Mouse (Mus musculus): ENCODE data around the gene Usp20. TPM values are rescaled to one million over a fixed set of nuclear protein-coding genes. Genes with fewer than 3 reads are reported as not detected.

Gene Usp20
- polyA plus RNA-seq (2012; rRNA removed): 3.4 and 3.8 TPM in 2 replicates

DNA sequence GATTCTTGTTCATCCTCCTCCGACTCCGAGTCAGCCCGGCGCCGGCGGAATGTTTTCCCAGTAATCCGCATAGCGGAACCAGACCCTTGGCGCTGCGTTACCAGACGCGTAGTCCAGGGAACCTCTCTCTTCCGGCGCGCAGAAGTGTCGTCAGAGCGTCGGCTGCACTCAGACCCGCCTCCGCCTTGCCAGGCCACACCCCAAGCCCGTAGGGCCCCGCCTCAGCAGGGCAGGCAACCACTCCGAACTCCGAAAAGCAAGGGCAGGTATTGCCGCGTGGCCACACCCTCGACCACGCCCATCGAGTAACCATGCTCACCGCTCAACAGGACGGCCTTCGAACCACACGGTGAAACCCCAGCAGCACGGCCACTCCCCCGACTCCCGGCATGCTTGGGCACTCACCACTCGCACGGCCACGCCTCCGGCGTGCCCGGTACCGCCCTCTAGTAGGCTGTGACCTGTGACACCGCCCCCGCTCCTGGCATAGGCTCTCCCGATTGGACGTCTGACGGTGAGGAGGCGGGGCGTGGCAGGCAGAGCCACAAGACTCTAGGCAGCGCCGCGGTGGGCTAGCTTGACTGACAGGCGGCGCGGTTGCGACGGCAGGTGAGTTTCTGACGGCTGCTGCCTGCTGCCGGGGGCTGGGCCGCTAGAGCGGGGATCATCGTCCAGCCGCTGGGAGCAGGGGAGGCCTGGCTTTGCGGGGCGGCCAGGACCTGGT, at the start of gene Usp20, which contains the start of gene BC005624:
TSS of gene Usp20 (plus strand) at position 490 of the 724 bp plus-strand sequence.
TSS of gene BC005624 (minus strand) at position 412 of the 724 bp plus-strand sequence.

DNA sequence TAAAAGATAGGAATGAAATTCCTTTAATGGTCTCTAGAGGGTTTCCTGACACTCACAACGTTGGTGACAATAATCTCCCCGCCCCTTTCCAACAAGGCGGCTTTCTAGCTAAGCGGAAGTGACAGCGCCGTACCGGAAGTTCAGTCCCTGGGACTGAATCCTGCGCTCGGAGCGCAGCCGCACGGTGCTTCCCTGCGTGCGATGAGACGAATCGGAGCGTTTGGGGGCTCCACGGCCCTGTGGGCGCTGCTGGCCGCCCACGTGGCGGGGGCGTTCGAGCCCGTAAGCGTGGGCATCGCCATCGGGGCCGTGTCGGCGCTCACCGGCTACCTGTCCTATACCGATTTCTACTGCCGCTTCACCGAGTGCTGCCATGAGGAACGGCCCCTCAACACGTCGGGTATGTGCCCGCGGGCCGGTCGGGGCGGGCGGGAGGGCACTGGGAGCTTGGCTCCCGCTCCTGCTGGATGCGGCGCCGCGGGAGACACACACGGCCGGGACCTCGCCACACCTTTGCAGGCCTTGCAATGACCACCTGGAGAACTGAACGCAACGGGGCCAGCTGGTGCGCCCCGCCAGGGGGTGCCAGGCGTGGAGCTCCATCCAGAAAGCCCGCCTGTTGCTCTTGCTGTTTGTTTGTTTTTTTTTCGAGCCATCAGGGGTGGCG, 29.1 kb upstream of the Usp20 start, which contains the start of gene Tor1b:
TSS of gene Tor1b (plus strand) at position 136 of the 667 bp plus-strand sequence.

DNA sequence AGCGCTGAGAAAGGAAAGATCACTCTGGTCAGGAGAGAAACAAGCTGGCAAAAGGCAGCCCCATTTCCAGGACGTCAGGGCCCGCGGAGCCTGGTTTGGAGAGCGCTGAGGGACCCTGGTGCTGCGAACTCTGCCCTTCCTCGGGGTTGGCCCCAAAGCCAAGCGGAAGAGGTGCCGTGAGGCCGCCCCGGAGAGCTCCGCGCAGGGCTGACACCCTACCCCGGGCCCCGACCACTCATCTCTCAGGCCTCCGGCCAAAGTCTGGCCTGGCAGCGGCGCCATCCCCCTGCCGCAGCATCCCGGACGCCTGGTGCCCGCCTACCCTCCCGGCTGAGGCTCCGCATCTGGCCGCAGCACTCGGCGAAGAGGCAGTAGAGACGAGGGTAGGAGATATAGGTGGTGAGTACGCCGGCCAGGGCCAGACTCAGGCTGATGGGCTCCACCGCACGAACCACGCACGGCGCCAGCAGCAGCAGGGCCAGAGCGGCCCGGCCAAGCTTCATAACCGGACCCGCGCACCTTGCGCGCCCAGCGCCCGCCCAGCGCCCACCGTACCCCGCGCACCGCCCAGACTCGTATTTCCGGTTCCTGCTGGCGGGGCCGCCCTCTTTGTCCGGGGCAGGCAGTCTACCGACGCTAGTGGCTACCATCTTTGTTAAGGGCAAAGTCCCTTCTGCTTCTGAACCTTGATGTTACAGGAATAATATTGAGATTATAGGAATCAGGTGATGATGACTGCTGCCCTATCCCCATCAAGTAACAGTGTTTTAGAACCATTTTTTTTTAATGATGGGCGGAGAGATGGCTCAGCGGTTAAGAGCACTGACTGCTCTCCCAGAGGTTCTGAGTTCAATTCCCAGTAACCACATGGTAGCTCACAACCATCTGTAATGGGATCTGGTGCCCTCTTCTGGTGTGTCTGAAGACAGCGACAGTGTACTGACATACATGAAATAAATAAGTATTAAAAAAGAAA, 14.4 kb upstream of the Usp20 start, which contains the start of gene Tor1a:
TSS of gene Tor1a (minus strand) at position 582 of the 976 bp plus-strand sequence.

Other genes with a start within 250 kb of the Usp20 start
- 0.06 and 0.09 TPM in 2 replicates for gene 1700001O22Rik, start 178.6 kb upstream of the Usp20 start, polyA plus RNA-seq (2012; rRNA removed)
- 17.2 and 20.4 TPM in 2 replicates for gene Ntmt1, start 174.5 kb upstream of the Usp20 start, polyA plus RNA-seq (2012; rRNA removed)
- 14.8 and 15.5 TPM in 2 replicates for gene Asb6, start 151.9 kb upstream of the Usp20 start, polyA plus RNA-seq (2012; rRNA removed)
- 0.17 and 0.19 TPM in 2 replicates for gene Prrx2, start 147.3 kb upstream of the Usp20 start, polyA plus RNA-seq (2012; rRNA removed)
- gene Ptges, start 52.4 kb upstream of the Usp20 start, polyA plus RNA-seq (2012; rRNA removed): 1.9 and 2.8 TPM in 2 replicates
- gene Tor1b, start 29.3 kb upstream of the Usp20 start, polyA plus RNA-seq (2012; rRNA removed): 17.6 and 18.6 TPM in 2 replicates
- gene Tor1a, start 14.3 kb upstream of the Usp20 start, polyA plus RNA-seq (2012; rRNA removed): 45.1 and 45.2 TPM in 2 replicates
- 20.9 and 22.0 TPM in 2 replicates for gene BC005624, start 78 bp upstream of the Usp20 start, polyA plus RNA-seq (2012; rRNA removed)
- gene Fnbp1, start 159.7 kb downstream of the Usp20 start, polyA plus RNA-seq (2012; rRNA removed): 7.2 and 8.0 TPM in 2 replicates
- 6.3 and 6.5 TPM in 2 replicates for gene Gpr107, start 170.0 kb downstream of the Usp20 start, polyA plus RNA-seq (2012; rRNA removed)